Mouse (Mus musculus): ENCODE data around the gene Btbd18. TPM values are rescaled to one million over a fixed set of nuclear protein-coding genes. Genes with fewer than 3 reads are reported as not detected.

Gene Btbd18
- polyA plus RNA-seq, 1 experiment: not detected

GRCm38 (mm10) chr2:84632999-84633398 lies 25.9 kb upstream of the Btbd18 start:
- DNase-seq (ENCODE audit: low read depth): no peak
- TF ChIP-seq POLR2A (IDR thresholded peaks at IDR 0.05; ENCODE audit: borderline replicate concordance, extremely low read depth, insufficient read depth, insufficient read length, poor library complexity, severe bottlenecking): no peak
- no peak for TF ChIP-seq CTCF (IDR thresholded peaks at IDR 0.05; ENCODE audit: borderline replicate concordance, extremely low read depth, insufficient read depth, insufficient read length)

- no peak for TF ChIP-seq CTCF (IDR thresholded peaks at IDR 0.05; ENCODE audit: borderline replicate concordance, extremely low read depth, insufficient read depth, insufficient read length)
- TF ChIP-seq POLR2A (IDR thresholded peaks at IDR 0.05; ENCODE audit: borderline replicate concordance, extremely low read depth, insufficient read depth, insufficient read length, poor library complexity, severe bottlenecking): no peak
- DNase-seq (ENCODE audit: low read depth): no peak
These were observed 24.9 kb upstream of the Btbd18 start for GRCm38 (mm10) chr2:84634006-84634405.

- peak; percentile 52 for DNase-seq (ENCODE audit: low read depth)
- TF ChIP-seq POLR2A (IDR thresholded peaks at IDR 0.05; ENCODE audit: borderline replicate concordance, extremely low read depth, insufficient read depth, insufficient read length, poor library complexity, severe bottlenecking): no peak
- TF ChIP-seq CTCF (IDR thresholded peaks at IDR 0.05; ENCODE audit: borderline replicate concordance, extremely low read depth, insufficient read depth, insufficient read length): no peak
These were observed 23.9 kb upstream of the Btbd18 start for GRCm38 (mm10) chr2:84634934-84635482.

- peak; percentile 97 for DNase-seq (ENCODE audit: low read depth)
- no peak for TF ChIP-seq CTCF (IDR thresholded peaks at IDR 0.05; ENCODE audit: borderline replicate concordance, extremely low read depth, insufficient read depth, insufficient read length)
- TF ChIP-seq POLR2A (IDR thresholded peaks at IDR 0.05; ENCODE audit: borderline replicate concordance, extremely low read depth, insufficient read depth, insufficient read length, poor library complexity, severe bottlenecking): no peak
These were observed 23.3 kb upstream of the Btbd18 start for GRCm38 (mm10) chr2:84635611-84636010.

GRCm38 (mm10) chr2:84636231-84636741 lies 22.6 kb upstream of the Btbd18 start:
- TF ChIP-seq POLR2A (IDR thresholded peaks at IDR 0.05; ENCODE audit: borderline replicate concordance, extremely low read depth, insufficient read depth, insufficient read length, poor library complexity, severe bottlenecking) (no peak), CTCF (IDR thresholded peaks at IDR 0.05; ENCODE audit: borderline replicate concordance, extremely low read depth, insufficient read depth, insufficient read length) (no peak)
- DNase-seq (ENCODE audit: low read depth): no peak

- no peak for TF ChIP-seq POLR2A (IDR thresholded peaks at IDR 0.05; ENCODE audit: borderline replicate concordance, extremely low read depth, insufficient read depth, insufficient read length, poor library complexity, severe bottlenecking)
- TF ChIP-seq CTCF (IDR thresholded peaks at IDR 0.05; ENCODE audit: borderline replicate concordance, extremely low read depth, insufficient read depth, insufficient read length): no peak
- peak; percentile 49 for DNase-seq (ENCODE audit: low read depth)
These were observed 21.3 kb upstream of the Btbd18 start for GRCm38 (mm10) chr2:84637452-84638165.

- TF ChIP-seq CTCF (IDR thresholded peaks at IDR 0.05; ENCODE audit: borderline replicate concordance, extremely low read depth, insufficient read depth, insufficient read length) (no peak), POLR2A (IDR thresholded peaks at IDR 0.05; ENCODE audit: borderline replicate concordance, extremely low read depth, insufficient read depth, insufficient read length, poor library complexity, severe bottlenecking) (no peak)
- no peak for DNase-seq (ENCODE audit: low read depth)
These were observed 20.3 kb upstream of the Btbd18 start for GRCm38 (mm10) chr2:84638428-84639220.

GRCm38 (mm10) chr2:84640833-84641232 lies 18.0 kb upstream of the Btbd18 start:
- no peak for DNase-seq (ENCODE audit: low read depth)
- TF ChIP-seq POLR2A (IDR thresholded peaks at IDR 0.05; ENCODE audit: borderline replicate concordance, extremely low read depth, insufficient read depth, insufficient read length, poor library complexity, severe bottlenecking) (no peak), CTCF (IDR thresholded peaks at IDR 0.05; ENCODE audit: borderline replicate concordance, extremely low read depth, insufficient read depth, insufficient read length) (no peak)

- no peak for DNase-seq (ENCODE audit: low read depth)
- TF ChIP-seq CTCF (IDR thresholded peaks at IDR 0.05; ENCODE audit: borderline replicate concordance, extremely low read depth, insufficient read depth, insufficient read length) (no peak), POLR2A (IDR thresholded peaks at IDR 0.05; ENCODE audit: borderline replicate concordance, extremely low read depth, insufficient read depth, insufficient read length, poor library complexity, severe bottlenecking) (no peak)
These were observed 12.7 kb upstream of the Btbd18 start for GRCm38 (mm10) chr2:84646138-84646537.

- DNase-seq (ENCODE audit: low read depth): no peak
- TF ChIP-seq POLR2A (IDR thresholded peaks at IDR 0.05; ENCODE audit: borderline replicate concordance, extremely low read depth, insufficient read depth, insufficient read length, poor library complexity, severe bottlenecking) (no peak), CTCF (IDR thresholded peaks at IDR 0.05; ENCODE audit: borderline replicate concordance, extremely low read depth, insufficient read depth, insufficient read length) (no peak)
These were observed 11.8 kb upstream of the Btbd18 start for GRCm38 (mm10) chr2:84647051-84647568.

- TF ChIP-seq POLR2A (IDR thresholded peaks at IDR 0.05; ENCODE audit: borderline replicate concordance, extremely low read depth, insufficient read depth, insufficient read length, poor library complexity, severe bottlenecking) (no peak), CTCF (IDR thresholded peaks at IDR 0.05; ENCODE audit: borderline replicate concordance, extremely low read depth, insufficient read depth, insufficient read length) (peak; percentile 23; the same call in 1 of the 2 replicates)
- peak; percentile 67 for DNase-seq (ENCODE audit: low read depth)
These were observed 10.5 kb upstream of the Btbd18 start for GRCm38 (mm10) chr2:84648369-84648768.

Data from brain, embryonic 14.5 days (tissue).